In the genomic region with DNA sequence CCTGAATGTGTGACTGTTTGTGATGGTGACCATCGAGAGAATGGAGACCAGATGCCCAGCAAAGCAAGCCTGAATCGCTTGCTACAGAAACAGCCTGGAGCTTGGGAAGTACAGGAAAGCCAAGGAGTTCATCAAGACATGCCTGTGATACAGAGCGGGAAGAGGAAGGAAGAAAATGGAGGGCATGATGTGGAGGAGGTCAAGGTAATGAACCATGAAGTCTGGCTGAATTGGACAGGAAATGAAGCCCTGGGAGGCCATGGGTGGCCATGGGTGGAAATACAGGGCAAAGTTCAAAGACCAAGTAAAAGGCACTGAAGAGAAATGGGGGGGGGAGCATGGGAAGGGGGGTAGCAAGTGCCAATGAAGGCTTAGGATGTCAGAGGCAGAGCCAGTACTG, we compare ENCODE assay signal across 31 mouse cellular contexts.
DNase-seq lines count a peak whose midpoint lies in the region; ATAC-seq lines count a peak whose summit lies in the region.
"Had no signal": no experiment of that assay in that cellular context is flagged by ENCODE, and none has a peak within 500 bp of the region (broad histone marks: within the 10 kb centered on the region; RNA-seq: fewer than 3 reads in every experiment).

No protein-coding gene starts in this region.

- H3K9ac ChIP-seq in kidney, embryonic 14.5 days (ENCODE audit: low read depth, low read length): no peak overlapping the region
- H3K9ac ChIP-seq: hindbrain, embryonic 15.5 days; liver, embryonic 14.5 days; midbrain, embryonic 15.5 days; neural tube, embryonic 15.5 days had no signal

- no peak overlapping the region for H3K4me2 ChIP-seq in kidney, embryonic 14.5 days (replicated peaks; ENCODE audit: low read depth, low read length)
- H3K4me2 ChIP-seq: hindbrain, embryonic 15.5 days; midbrain, embryonic 15.5 days; neural tube, embryonic 15.5 days had no signal

- peak; percentile 2 for DNase-seq in embryo, embryonic 10.5 days (ENCODE audit: low spot score)
- no peak for DNase-seq in embryo, embryonic 10 days (ENCODE audit: low spot score)
- peak; percentile 53 for DNase-seq in kidney, postnatal 14 days
- DNase-seq in lung, postnatal 25 days (ENCODE audit: low spot score): no peak
- no peak for DNase-seq in heart, adult 18-20 months
- no peak for DNase-seq in spleen, postnatal 4 days (ENCODE audit: low spot score in 2 of 2)
- DNase-seq: adrenal gland, postnatal 14 days; cerebellum, adult 11 months; cerebellum, adult 9-10 months; gastrocnemius, postnatal 25 days; heart, adult 2 months; heart, postnatal 14 days; layer of hippocampus, adult 9-11 months; liver; lung, adult 2 months; lung, postnatal 10 days; retina, postnatal 1 day; right cerebral cortex, postnatal 14 days; thymus, adult 18-20 months; thymus, postnatal 25 days had no signal

- H3K4me3 ChIP-seq in kidney, embryonic 14.5 days (ENCODE audit: low read length): no peak overlapping the region
- H3K4me3 ChIP-seq: heart, adult 2 months; hindbrain, embryonic 10.5 days; hindbrain, embryonic 15.5 days; midbrain, embryonic 10.5 days; midbrain, embryonic 15.5 days; neural tube, embryonic 15.5 days had no signal

- peaks cover 7% of the 10 kb centered on the region for H3K4me1 ChIP-seq in kidney, embryonic 14.5 days (ENCODE audit: control insufficient read depth, insufficient read depth, low read length)

- H3K27ac ChIP-seq in kidney, embryonic 14.5 days (ENCODE audit: low read depth, low read length): no peak overlapping the region
- H3K27ac ChIP-seq: heart, adult 2 months; hindbrain, embryonic 10.5 days; hindbrain, embryonic 15.5 days; liver, embryonic 14.5 days; midbrain, embryonic 10.5 days; midbrain, embryonic 15.5 days; neural tube, embryonic 15.5 days; stomach, postnatal 0 days had no signal

- peak; percentile 82 for ATAC-seq in kidney, embryonic 14.5 days (ENCODE audit: low FRiP score, low TSS enrichment)
- ATAC-seq in inflammation-experienced regulatory T-cells, adult 6 months: no peak
- ATAC-seq: forebrain, embryonic 14.5 days; midbrain, embryonic 15.5 days had no signal

- H3K36me3 ChIP-seq in kidney, embryonic 14.5 days (ENCODE audit: control insufficient read depth, insufficient read depth, low read length): no peaks in the 10 kb centered on the region
- H3K36me3 ChIP-seq: hindbrain, embryonic 10.5 days; hindbrain, embryonic 15.5 days; midbrain, embryonic 10.5 days; midbrain, embryonic 15.5 days; neural tube, embryonic 15.5 days had no signal

- H3K9me3 ChIP-seq in kidney, embryonic 14.5 days (ENCODE audit: control insufficient read depth, low read length): no peaks in the 10 kb centered on the region
- H3K9me3 ChIP-seq: hindbrain, embryonic 10.5 days; hindbrain, embryonic 15.5 days; midbrain, embryonic 10.5 days; midbrain, embryonic 15.5 days; neural tube, embryonic 15.5 days had no signal

- no peaks in the 10 kb centered on the region for H3K27me3 ChIP-seq in kidney, embryonic 14.5 days (ENCODE audit: control insufficient read depth, insufficient read depth, low read length)
- H3K27me3 ChIP-seq: CH12.LX; midbrain, embryonic 15.5 days; neural tube, embryonic 15.5 days had no signal

- WGBS in kidney, embryonic 14.5 days: 46% methylated on average over 3 of the region's 3 CpGs

Comparison
In these comparisons a context has a peak if more than half of its experiments do, and no peak if none do; other contexts are left out.
1. DNase-seq: peak in embryo, embryonic 10.5 days (single experiment) and kidney, postnatal 14 days (single experiment); none in embryo, embryonic 10 days (single experiment), lung, postnatal 25 days (single experiment), heart, adult 18-20 months (0 of 2) and spleen, postnatal 4 days (0 of 2).